Mouse (Mus musculus) lung, embryonic 14.5 days (tissue): ENCODE measurements at regions not wholly inside any gene's neighbourhood (a gene's known extent, or its start where the extent isn't known, plus 50 kb on each side); places are given as distances from the start of the nearest gene placed in this dataset.

Source experiments
- ATAC-seq: fragments of 200-750 bp; cut with Nextera tagmentation; 2 replicates; pipeline ENCODE4 v1.8.0; 2017; ENCODE audit warnings: mild to moderate bottlenecking, moderate TSS enrichment, moderate library complexity; ENCODE audit not compliant: insufficient read depth
- DNase-seq: peaks from one replicate; pipeline ENCODE4 v3.0.0-alpha.2; 2015
- H3K27ac ChIP-seq: fragments of 300-500 bp; sonication (generic); 2 replicates; pipeline ENCODE4 v1.5.1; 2014; ENCODE audit warnings: low read depth, mild to moderate bottlenecking, moderate library complexity
- H3K27me3 ChIP-seq: fragments of 300-500 bp; sonication (generic); 2 replicates; pipeline ENCODE4 v1.6.1; 2014; ENCODE audit warnings: low read length, control low read depth; ENCODE audit not compliant: insufficient read depth
- H3K36me3 ChIP-seq: fragments of 300-500 bp; sonication (generic); 2 replicates; pipeline ENCODE4 v1.6.1; 2014; ENCODE audit warnings: control low read depth; ENCODE audit not compliant: insufficient read depth
- H3K4me1 ChIP-seq: fragments of 300-500 bp; sonication (generic); 2 replicates; pipeline ENCODE4 v1.6.1; 2014; ENCODE audit warnings: antibody characterized with exemption, control low read depth; ENCODE audit not compliant: insufficient read depth
- H3K4me2 ChIP-seq: fragments of 300-500 bp; sonication (generic); 2 replicates; pipeline ENCODE4 v1.6.1; 2014; ENCODE audit warnings: mild to moderate bottlenecking
- H3K4me3 ChIP-seq: fragments of 300-500 bp; sonication (generic); 2 replicates; pipeline ENCODE4 v1.5.1; 2014; ENCODE audit warnings: low read depth, low read length
- H3K9ac ChIP-seq: fragments of 300-500 bp; sonication (generic); 2 replicates; pipeline ENCODE4 v1.6.1; 2014
- H3K9me3 ChIP-seq: fragments of 300-500 bp; sonication (generic); 2 replicates; pipeline ENCODE4 v1.6.1; 2016; ENCODE audit warnings: low read depth, low read length, control low read depth
- CTCF ChIP-seq: IDR thresholded peaks from 2 replicates; pipeline ENCODE4 v1.5.1; 2016; ENCODE audit warnings: antibody characterized with exemption, low read depth
- WGBS: fragments of 180-500 bp; shearing (Covaris S2); extraction: QIAGEN DNeasy Blood & Tissue Kit; methylation state at CpG from one replicate; pipeline ENCODE4 v1.1.7; 2014; 5-methylcytosine and 5-hydroxymethylcytosine counted together

DNA sequence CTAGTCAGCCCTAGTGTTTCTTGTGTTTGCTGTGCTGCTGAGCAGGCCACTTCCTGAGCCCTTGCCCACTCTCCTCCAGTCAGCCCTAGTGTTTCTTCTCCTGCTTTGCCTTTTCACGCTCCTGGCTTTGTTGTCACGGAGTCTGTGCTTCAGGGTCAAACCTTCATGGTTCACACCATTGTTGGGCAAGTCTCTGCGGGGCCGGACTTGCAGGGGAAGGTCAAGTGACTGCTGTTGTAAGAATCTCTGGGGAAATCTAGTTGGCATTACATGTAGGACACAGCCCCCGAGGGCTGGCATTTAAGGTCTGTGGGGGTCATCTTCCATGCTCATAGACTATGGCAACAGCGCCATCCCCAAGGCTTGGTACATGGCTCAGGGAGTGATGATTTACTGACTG is 123.3 kb downstream of the Prox1 start:
- no peaks in the 10 kb centered on the region for H3K4me1 ChIP-seq
- H3K27me3 ChIP-seq, result no peaks in the 10 kb centered on the region
- no peak for DNase-seq
- WGBS, result 82% methylated on average over 6 of the region's 6 CpGs
- H3K9ac ChIP-seq, result no peak overlapping the region
- no peak overlapping the region for H3K4me3 ChIP-seq
- H3K9me3 ChIP-seq, result peaks cover 5% of the 10 kb centered on the region; the same call in 1 of the 2 replicates
- no peak overlapping the region for H3K27ac ChIP-seq
- no peak overlapping the region for H3K4me2 ChIP-seq
- no peak for ATAC-seq
- no peak for TF ChIP-seq CTCF
- no peaks in the 10 kb centered on the region for H3K36me3 ChIP-seq

DNA sequence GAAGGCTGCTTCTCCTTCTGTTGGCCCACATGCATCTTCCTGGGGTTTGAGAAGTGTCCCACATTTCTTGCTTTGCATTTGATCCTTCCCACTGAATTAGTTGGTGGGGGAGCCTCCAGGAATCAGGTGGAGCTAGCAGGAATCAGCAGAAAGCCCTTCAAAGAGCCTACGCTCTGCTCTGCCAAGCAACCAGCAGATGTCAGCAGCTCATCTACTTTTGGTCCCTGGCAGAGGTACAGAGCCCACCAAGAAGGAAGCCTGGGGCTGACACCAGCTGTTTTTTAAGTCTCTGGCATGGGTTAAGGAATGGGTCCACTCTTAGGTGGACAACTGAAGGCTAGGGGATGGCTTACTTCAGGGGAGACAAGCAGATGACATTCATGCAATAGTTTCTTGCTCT is 123.6 kb upstream of the Smyd2 start:
- Histone ChIP-seq H3K36me3 (no peaks in the 10 kb centered on the region), H3K9ac (no peak overlapping the region), H3K27me3 (no peaks in the 10 kb centered on the region), H3K27ac (no peak overlapping the region), H3K4me1 (no peaks in the 10 kb centered on the region), H3K4me2 (no peak overlapping the region), H3K9me3 (peaks cover 5% of the 10 kb centered on the region; the same call in 1 of the 2 replicates), H3K4me3 (no peak overlapping the region)
- ATAC-seq, result no peak
- DNase-seq, result peak; percentile 83
- WGBS, result 10% methylated on average over 1 of the region's 1 CpGs
- TF ChIP-seq CTCF, result peak; percentile 81

DNA sequence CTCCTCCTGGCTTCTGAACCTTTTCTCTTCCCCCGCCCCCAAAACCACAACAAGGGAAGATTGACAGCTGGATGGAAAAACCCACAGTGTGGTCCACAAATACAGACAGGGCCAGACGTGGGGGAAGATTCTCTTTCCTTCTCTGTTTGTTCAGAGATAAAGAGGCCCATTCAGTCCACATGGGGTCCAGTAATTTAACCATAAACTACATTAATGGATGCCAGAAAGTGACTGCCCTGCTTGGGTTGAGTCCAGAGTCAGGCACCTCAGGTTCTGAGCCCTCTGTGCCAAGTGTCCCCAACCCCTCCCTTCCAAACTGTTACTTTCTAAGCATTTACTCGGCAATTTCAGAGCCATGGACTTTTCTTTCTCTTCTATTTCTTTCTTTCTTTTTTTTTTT is 121.9 kb upstream of the Smyd2 start:
- Histone ChIP-seq H3K36me3 (no peaks in the 10 kb centered on the region), H3K4me2 (no peak overlapping the region), H3K9me3 (no peaks in the 10 kb centered on the region), H3K4me1 (no peaks in the 10 kb centered on the region), H3K9ac (no peak overlapping the region), H3K4me3 (no peak overlapping the region), H3K27me3 (no peaks in the 10 kb centered on the region), H3K27ac (no peak overlapping the region)
- no peak for TF ChIP-seq CTCF
- ATAC-seq, result no peak
- 36% methylated on average over 3 of the region's 3 CpGs for WGBS
- DNase-seq, result no peak

DNA sequence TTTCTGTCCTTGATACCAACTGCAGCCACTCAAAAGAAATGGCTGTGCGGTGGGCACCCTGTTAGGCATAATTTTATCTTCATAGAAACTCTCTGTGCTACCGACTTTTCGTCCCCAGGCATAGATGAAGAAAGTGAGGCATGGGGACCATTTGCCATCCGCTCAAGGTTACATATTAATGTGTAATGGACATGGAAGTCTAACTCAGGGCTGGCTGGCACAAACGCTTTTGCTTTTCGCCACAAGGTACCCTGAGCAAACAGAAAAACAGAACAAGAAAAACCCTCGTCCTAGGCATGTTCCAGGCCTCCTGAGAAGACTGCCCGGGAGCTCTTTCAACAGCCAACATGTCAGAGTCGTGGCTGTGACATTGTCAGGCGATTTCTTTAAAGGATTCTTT is 121.0 kb upstream of the Smyd2 start:
- Histone ChIP-seq H3K27ac (no peak overlapping the region), H3K9me3 (no peaks in the 10 kb centered on the region), H3K4me3 (no peak overlapping the region), H3K9ac (no peak overlapping the region), H3K36me3 (no peaks in the 10 kb centered on the region), H3K4me1 (no peaks in the 10 kb centered on the region), H3K4me2 (no peak overlapping the region), H3K27me3 (no peaks in the 10 kb centered on the region)
- TF ChIP-seq CTCF, result no peak
- DNase-seq, result no peak
- no peak for ATAC-seq
- 76% methylated on average over 10 of the region's 10 CpGs for WGBS

DNA sequence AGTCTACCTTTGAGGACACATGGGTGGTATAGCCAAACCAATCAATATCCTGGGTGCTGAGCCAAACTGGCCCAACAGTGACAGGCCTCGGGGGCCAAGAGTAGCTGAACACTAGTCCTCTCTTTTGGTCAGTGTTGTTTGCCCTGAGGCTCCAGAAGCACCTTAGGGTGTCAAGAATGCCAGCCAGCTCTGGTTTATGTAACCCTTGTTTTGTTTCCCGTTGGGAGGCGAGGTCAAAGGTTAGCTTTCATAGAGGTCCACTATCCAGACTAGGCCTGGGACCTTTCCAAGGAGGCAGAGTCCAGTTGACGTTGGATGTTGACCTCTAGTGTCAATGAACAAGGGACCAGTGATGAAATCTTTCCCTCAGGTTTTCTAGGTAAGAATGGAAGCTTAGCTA is 120.0 kb upstream of the Smyd2 start:
- no peak for TF ChIP-seq CTCF
- Histone ChIP-seq H3K36me3 (no peaks in the 10 kb centered on the region), H3K27me3 (no peaks in the 10 kb centered on the region), H3K4me2 (no peak overlapping the region), H3K9ac (no peak overlapping the region), H3K27ac (no peak overlapping the region), H3K4me3 (no peak overlapping the region), H3K9me3 (no peaks in the 10 kb centered on the region), H3K4me1 (no peaks in the 10 kb centered on the region)
- DNase-seq (no peak), ATAC-seq (no peak)
- 59% methylated on average over 4 of the region's 4 CpGs for WGBS

DNA sequence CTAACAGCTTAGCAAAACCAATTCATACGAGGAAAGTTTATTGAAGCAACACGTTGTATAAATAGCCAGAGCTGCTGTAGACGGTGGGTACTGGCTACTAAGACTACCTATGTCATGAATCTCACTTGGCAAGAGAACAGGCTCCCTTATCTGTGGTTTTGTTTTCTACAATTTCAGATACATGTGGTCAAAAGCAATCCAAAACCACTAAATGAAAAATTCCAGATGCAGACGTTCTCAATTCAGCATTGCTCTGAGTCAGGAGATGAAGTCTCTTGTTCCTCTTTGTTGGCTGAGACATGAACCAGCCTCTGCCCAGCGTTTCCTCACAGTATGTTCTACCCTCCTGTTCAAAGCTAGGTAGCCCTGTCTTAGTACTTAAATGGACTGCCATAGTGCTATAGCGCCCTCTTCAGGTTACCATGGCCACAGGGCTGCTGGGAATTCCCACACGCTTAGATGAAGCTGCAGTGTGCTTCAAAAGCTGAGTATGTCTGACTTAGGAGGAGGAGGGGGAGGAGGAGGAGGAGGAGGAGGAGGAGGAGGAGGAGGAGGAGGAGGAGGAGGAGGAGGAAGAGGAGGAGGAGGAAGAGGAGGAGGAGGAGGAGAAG is 119.0 kb upstream of the Smyd2 start:
- no peaks in the 10 kb centered on the region for H3K27me3 ChIP-seq
- DNase-seq, result peak; percentile 32
- peak; percentile 31 for TF ChIP-seq CTCF
- no peak overlapping the region for H3K4me2 ChIP-seq
- no peak overlapping the region for H3K9ac ChIP-seq
- no peaks in the 10 kb centered on the region for H3K4me1 ChIP-seq
- 50% methylated on average over 7 of the region's 7 CpGs for WGBS
- H3K9me3 ChIP-seq, result no peaks in the 10 kb centered on the region
- ATAC-seq, result no peak
- no peaks in the 10 kb centered on the region for H3K36me3 ChIP-seq
- no peak overlapping the region for H3K4me3 ChIP-seq
- H3K27ac ChIP-seq, result no peak overlapping the region

DNA sequence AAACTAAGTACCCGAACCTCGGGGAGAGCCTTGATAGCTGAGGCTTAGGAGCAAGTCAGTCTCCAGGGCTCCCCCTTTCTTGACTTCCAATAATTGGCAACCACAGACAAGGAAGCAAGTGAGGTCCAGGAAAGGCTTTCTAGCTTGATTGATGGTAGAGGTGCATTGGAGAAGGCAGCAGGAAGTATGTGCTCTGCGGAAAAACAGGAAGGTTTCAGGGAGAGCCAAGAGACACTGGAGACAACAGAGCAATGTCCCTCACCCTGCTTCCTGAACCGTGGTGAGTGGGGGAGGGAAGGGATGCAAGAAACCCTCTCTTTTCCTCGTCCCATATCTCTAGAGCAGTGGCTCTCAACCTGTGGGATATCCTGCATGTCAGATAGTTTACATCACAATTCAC is 115.9 kb upstream of the Smyd2 start:
- H3K9ac ChIP-seq, result no peak overlapping the region
- H3K4me2 ChIP-seq, result no peak overlapping the region
- ATAC-seq, result peak; percentile 58; the same call in 1 of the 2 replicates
- peak; percentile 32 for DNase-seq
- no peaks in the 10 kb centered on the region for H3K9me3 ChIP-seq
- no peaks in the 10 kb centered on the region for H3K27me3 ChIP-seq
- no peaks in the 10 kb centered on the region for H3K36me3 ChIP-seq
- 20% methylated on average over 5 of the region's 5 CpGs for WGBS
- no peak for TF ChIP-seq CTCF
- H3K4me1 ChIP-seq, result no peaks in the 10 kb centered on the region
- no peak overlapping the region for H3K27ac ChIP-seq
- H3K4me3 ChIP-seq, result no peak overlapping the region

DNA sequence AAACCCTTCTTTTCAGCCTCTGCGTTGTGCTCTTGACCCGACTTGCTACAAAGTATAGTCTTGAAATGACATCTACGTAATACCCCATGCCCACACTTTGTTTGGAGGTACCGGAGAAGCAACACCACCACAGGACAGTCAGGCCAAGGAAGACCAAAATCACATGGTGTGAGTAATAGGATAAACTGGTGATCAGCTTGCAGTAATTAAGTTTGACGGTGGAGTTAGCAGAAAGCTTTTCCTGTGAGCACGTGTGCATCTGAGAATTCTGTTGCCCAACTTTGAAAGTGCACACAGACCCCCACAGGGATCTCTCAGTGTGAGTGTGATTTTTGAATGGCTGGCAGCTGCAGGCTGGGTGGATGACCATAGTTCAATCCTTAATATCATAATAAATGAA is 114.6 kb upstream of the Smyd2 start:
- no peaks in the 10 kb centered on the region for H3K9me3 ChIP-seq
- H3K4me1 ChIP-seq, result no peaks in the 10 kb centered on the region
- DNase-seq, result no peak
- TF ChIP-seq CTCF, result no peak
- H3K9ac ChIP-seq, result no peak overlapping the region
- WGBS, result 71% methylated on average over 6 of the region's 6 CpGs
- no peaks in the 10 kb centered on the region for H3K36me3 ChIP-seq
- no peaks in the 10 kb centered on the region for H3K27me3 ChIP-seq
- no peak overlapping the region for H3K4me3 ChIP-seq
- H3K4me2 ChIP-seq, result no peak overlapping the region
- no peak overlapping the region for H3K27ac ChIP-seq
- no peak for ATAC-seq
